ENCODE assay signal across 8 mouse cellular contexts in the genomic region with DNA sequence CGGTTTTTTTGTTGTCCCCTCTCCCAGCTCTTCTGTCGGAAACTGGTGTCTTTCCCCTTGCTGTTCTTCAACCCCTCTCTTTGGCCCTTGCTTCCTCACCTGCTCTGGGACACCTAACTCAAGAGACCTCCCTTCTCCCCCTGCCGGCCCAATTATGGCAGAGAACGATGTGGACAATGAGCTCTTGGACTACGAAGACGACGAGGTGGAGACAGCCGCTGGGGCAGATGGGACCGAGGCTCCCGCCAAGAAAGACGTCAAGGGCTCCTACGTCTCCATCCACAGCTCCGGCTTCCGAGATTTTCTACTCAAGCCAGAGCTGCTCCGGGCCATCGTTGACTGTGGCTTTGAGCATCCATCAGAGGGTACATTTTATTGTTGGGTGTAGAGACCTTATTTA. TPM values are rescaled to one million over a fixed set of nuclear protein-coding genes. Genes with fewer than 3 reads are reported as not detected.
DNase-seq lines count a peak whose midpoint lies in the region; ATAC-seq and TF ChIP-seq lines count a peak whose summit lies in the region.

No protein-coding gene starts in this region.

- no peak; the same call in 1 of the 2 replicates for ATAC-seq in forebrain, embryonic 15.5 days (replicated peaks)
- ATAC-seq in intestine, embryonic 14.5 days (replicated peaks; ENCODE audit: low FRiP score, low TSS enrichment, low read depth) = no peak
- no peak for ATAC-seq in liver, embryonic 12.5 days
- no peak for ATAC-seq in neural tube, embryonic 13.5 days (ENCODE audit: low read depth)

- H3K4me2 ChIP-seq in forebrain, embryonic 15.5 days (replicated peaks) = peak overlapping the region; percentile 81
- H3K4me2 ChIP-seq in intestine, embryonic 14.5 days (ENCODE audit: low read length) = peak overlapping the region; percentile 87
- H3K4me2 ChIP-seq in liver, embryonic 12.5 days = peak overlapping the region; percentile 91
- peak overlapping the region; percentile 93 for H3K4me2 ChIP-seq in neural tube, embryonic 13.5 days

- peak overlapping the region; percentile 99 for H3K9ac ChIP-seq in forebrain, embryonic 15.5 days (replicated peaks)
- H3K9ac ChIP-seq in intestine, embryonic 14.5 days (ENCODE audit: low read length) = peak overlapping the region; percentile 99
- peak overlapping the region; percentile 95 for H3K9ac ChIP-seq in liver, embryonic 12.5 days
- peak overlapping the region; percentile 100 for H3K9ac ChIP-seq in neural tube, embryonic 13.5 days

- DNase-seq in layer of hippocampus, adult 2 months (ENCODE audit: low spot score in 2 of 2) = peak in 1 of 2 experiments; percentile 54
- no peak for DNase-seq in layer of hippocampus, adult 18-20 months (ENCODE audit: low spot score in 2 of 2)
- peak; percentile 72 for DNase-seq in cerebellum, adult 11-12 months
- peak; percentile 74 for DNase-seq in intestine, embryonic 14.5 days (ENCODE audit: low spot score)
- no peak for DNase-seq in frontal cortex, postnatal 25 days (ENCODE audit: low spot score in 2 of 2)

- peak overlapping the region; percentile 95 for H3K4me3 ChIP-seq in layer of hippocampus, adult 2 months
- peak overlapping the region; percentile 80 for H3K4me3 ChIP-seq in forebrain, embryonic 15.5 days
- peak overlapping the region; percentile 86 for H3K4me3 ChIP-seq in intestine, embryonic 14.5 days (ENCODE audit: low read depth, low read length)
- H3K4me3 ChIP-seq in liver, embryonic 12.5 days = peak overlapping the region; percentile 88
- peak overlapping the region; percentile 99 for H3K4me3 ChIP-seq in neural tube, embryonic 13.5 days

- H3K36me3 ChIP-seq in forebrain, embryonic 15.5 days = peaks cover 47% of the 10 kb centered on the region
- H3K36me3 ChIP-seq in intestine, embryonic 14.5 days (ENCODE audit: control insufficient read depth, insufficient read depth, low read length) = peaks cover 49% of the 10 kb centered on the region
- peaks cover 51% of the 10 kb centered on the region for H3K36me3 ChIP-seq in liver, embryonic 12.5 days
- H3K36me3 ChIP-seq in neural tube, embryonic 13.5 days = peaks cover 50% of the 10 kb centered on the region

- peaks cover 52% of the 10 kb centered on the region for H3K4me1 ChIP-seq in forebrain, embryonic 15.5 days
- peaks cover 41% of the 10 kb centered on the region for H3K4me1 ChIP-seq in intestine, embryonic 14.5 days (replicated peaks; ENCODE audit: control insufficient read depth, insufficient read depth, low read length)
- H3K4me1 ChIP-seq in liver, embryonic 12.5 days = peaks cover 60% of the 10 kb centered on the region
- peaks cover 55% of the 10 kb centered on the region for H3K4me1 ChIP-seq in neural tube, embryonic 13.5 days (replicated peaks)

- H3K9me3 ChIP-seq in forebrain, embryonic 15.5 days = no peaks in the 10 kb centered on the region
- no peaks in the 10 kb centered on the region for H3K9me3 ChIP-seq in intestine, embryonic 14.5 days (ENCODE audit: control insufficient read depth, low read length)
- no peaks in the 10 kb centered on the region for H3K9me3 ChIP-seq in liver, embryonic 12.5 days (replicated peaks)
- H3K9me3 ChIP-seq in neural tube, embryonic 13.5 days = no peaks in the 10 kb centered on the region

- H3K27me3 ChIP-seq in forebrain, embryonic 15.5 days = no peaks in the 10 kb centered on the region
- no peaks in the 10 kb centered on the region for H3K27me3 ChIP-seq in intestine, embryonic 14.5 days (replicated peaks; ENCODE audit: control insufficient read depth, insufficient read depth, low read length)
- no peaks in the 10 kb centered on the region for H3K27me3 ChIP-seq in liver, embryonic 12.5 days (replicated peaks)
- H3K27me3 ChIP-seq in neural tube, embryonic 13.5 days = no peaks in the 10 kb centered on the region

- TF ChIP-seq CTCF in layer of hippocampus, adult 2 months (conservative IDR thresholded peaks at IDR 0.05) = 0 out of 2 replicates have a peak, but pooled peaks have one; percentile 2

- peak overlapping the region; percentile 100 for H3K27ac ChIP-seq in layer of hippocampus, adult 2 months
- H3K27ac ChIP-seq in forebrain, embryonic 15.5 days (replicated peaks) = peak overlapping the region; percentile 97
- H3K27ac ChIP-seq in intestine, embryonic 14.5 days (ENCODE audit: low read depth) = peak overlapping the region; percentile 99
- peak overlapping the region; percentile 94 for H3K27ac ChIP-seq in liver, embryonic 12.5 days
- H3K27ac ChIP-seq in neural tube, embryonic 13.5 days (replicated peaks) = peak overlapping the region; percentile 100

- 3% methylated on average over 16 of the region's 16 CpGs for WGBS in forebrain, embryonic 15.5 days
- 4% methylated on average over 16 of the region's 16 CpGs for WGBS in intestine, embryonic 14.5 days
- 10% methylated on average over 16 of the region's 16 CpGs for WGBS in liver, embryonic 12.5 days (ENCODE audit: insufficient replicate concordance)
- 2% methylated on average over 16 of the region's 16 CpGs for WGBS in neural tube, embryonic 13.5 days

RNA-seq across cellular contexts. Expression of gene Ddx39b, which starts 1.5 kb away (rescaled TPM):
- total RNA-seq in layer of hippocampus, adult 2 months (2021) = 100 to 1,000 TPM; 230 to 239 TPM
- 100 to 1,000 TPM; 210 to 215 TPM for total RNA-seq in layer of hippocampus, adult 18-20 months (2021)
- 478 and 488 TPM in 2 replicates for polyA plus RNA-seq in forebrain, embryonic 15.5 days (2015; fragmentation: Nextera tagmentation; extraction: Ambion mirVana)
- 458 and 500 TPM in 2 replicates for polyA plus RNA-seq in intestine, embryonic 14.5 days (2014; fragmentation: Nextera tagmentation; extraction: Ambion mirVana)
- 258 and 267 TPM in 2 replicates for polyA plus RNA-seq in liver, embryonic 12.5 days (2016; fragmentation: Nextera tagmentation; extraction: Ambion mirVana)
- 385 and 402 TPM in 2 replicates for polyA plus RNA-seq in neural tube, embryonic 13.5 days (2015; fragmentation: Nextera tagmentation; extraction: Ambion mirVana)

RNA-seq across cellular contexts. Expression of gene Nfkbil1, which starts 7.5 kb away (rescaled TPM):
- 10 to 100 TPM; 13.3 to 15.1 TPM for total RNA-seq in layer of hippocampus, adult 2 months (2021)
- total RNA-seq in layer of hippocampus, adult 18-20 months (2021) = 10 to 100 TPM; 13.6 to 15.8 TPM
- polyA plus RNA-seq in forebrain, embryonic 15.5 days (2015; fragmentation: Nextera tagmentation; extraction: Ambion mirVana) = 11.7 and 12.3 TPM in 2 replicates
- polyA plus RNA-seq in intestine, embryonic 14.5 days (2014; fragmentation: Nextera tagmentation; extraction: Ambion mirVana) = 3.1 and 4.3 TPM in 2 replicates
- polyA plus RNA-seq in liver, embryonic 12.5 days (2016; fragmentation: Nextera tagmentation; extraction: Ambion mirVana) = 5.7 and 6.4 TPM in 2 replicates
- polyA plus RNA-seq in neural tube, embryonic 13.5 days (2015; fragmentation: Nextera tagmentation; extraction: Ambion mirVana) = 9.5 and 10.8 TPM in 2 replicates

RNA-seq across cellular contexts. Expression of gene Atp6v1g2, which starts 9.6 kb away (rescaled TPM):
- total RNA-seq in layer of hippocampus, adult 2 months (2021) = 100 to 1,000 TPM; 615 to 646 TPM
- total RNA-seq in layer of hippocampus, adult 18-20 months (2021) = 100 to 1,000 TPM; 637 to 681 TPM
- 38.2 and 41.5 TPM in 2 replicates for polyA plus RNA-seq in forebrain, embryonic 15.5 days (2015; fragmentation: Nextera tagmentation; extraction: Ambion mirVana)
- 5.8 and 5.9 TPM in 2 replicates for polyA plus RNA-seq in intestine, embryonic 14.5 days (2014; fragmentation: Nextera tagmentation; extraction: Ambion mirVana)
- 1.3 and 1.8 TPM in 2 replicates for polyA plus RNA-seq in liver, embryonic 12.5 days (2016; fragmentation: Nextera tagmentation; extraction: Ambion mirVana)
- 58.9 and 66.1 TPM in 2 replicates for polyA plus RNA-seq in neural tube, embryonic 13.5 days (2015; fragmentation: Nextera tagmentation; extraction: Ambion mirVana)

RNA-seq across cellular contexts. Expression of gene H2-D1, which starts 19.4 kb away (rescaled TPM):
- total RNA-seq in layer of hippocampus, adult 2 months (2021) = 10 to 100 TPM; 15.7 to 21.2 TPM
- 10 to 100 TPM; 22.1 to 26.7 TPM for total RNA-seq in layer of hippocampus, adult 18-20 months (2021)
- 48.1 and 50.1 TPM in 2 replicates for polyA plus RNA-seq in forebrain, embryonic 15.5 days (2015; fragmentation: Nextera tagmentation; extraction: Ambion mirVana)
- 102 and 108 TPM in 2 replicates for polyA plus RNA-seq in intestine, embryonic 14.5 days (2014; fragmentation: Nextera tagmentation; extraction: Ambion mirVana)
- 66.8 and 72.5 TPM in 2 replicates for polyA plus RNA-seq in liver, embryonic 12.5 days (2016; fragmentation: Nextera tagmentation; extraction: Ambion mirVana)
- polyA plus RNA-seq in neural tube, embryonic 13.5 days (2015; fragmentation: Nextera tagmentation; extraction: Ambion mirVana) = 70.5 and 79.1 TPM in 2 replicates

RNA-seq across cellular contexts. Expression of gene Gm16181, which starts 22.5 kb away (rescaled TPM):
- not detected for total RNA-seq in layer of hippocampus, adult 2 months (2021)
- not detected for total RNA-seq in layer of hippocampus, adult 18-20 months (2021)
- polyA plus RNA-seq in forebrain, embryonic 15.5 days (2015; fragmentation: Nextera tagmentation; extraction: Ambion mirVana) = 0.61 and 1.1 TPM in 2 replicates
- polyA plus RNA-seq in intestine, embryonic 14.5 days (2014; fragmentation: Nextera tagmentation; extraction: Ambion mirVana) = 0.39 and 0.88 TPM in 2 replicates
- 0.42 TPM in 1 of 2 replicates, not detected in the other for polyA plus RNA-seq in liver, embryonic 12.5 days (2016; fragmentation: Nextera tagmentation; extraction: Ambion mirVana)
- polyA plus RNA-seq in neural tube, embryonic 13.5 days (2015; fragmentation: Nextera tagmentation; extraction: Ambion mirVana) = 0.56 TPM in 1 of 2 replicates, not detected in the other

Comparison
In these comparisons a context has a peak if more than half of its experiments do, and no peak if none do; other contexts are left out.
1. DNase-seq: peak in cerebellum, adult 11-12 months (single experiment) and intestine, embryonic 14.5 days (single experiment); none in layer of hippocampus, adult 18-20 months (0 of 2) and frontal cortex, postnatal 25 days (0 of 2).
2. Peak in every context shown above with its lines, with median percentiles within 50 percentile points of each other: H3K27ac ChIP-seq, H3K4me3 ChIP-seq, H3K4me2 ChIP-seq and H3K9ac ChIP-seq.